Mouse (Mus musculus) intestine, postnatal 0 days (tissue): ENCODE data around the gene Fshr. TPM values are rescaled to one million over a fixed set of nuclear protein-coding genes. Genes with fewer than 3 reads are reported as not detected.
"Not testable (repeated sequence)": the region's sequence is repeated elsewhere in the genome, so short reads cannot be mapped to it uniquely, and the experiment has no call there.

Experiments used
- ATAC-seq: fragments of 200-750 bp; cut with Nextera tagmentation; 2 replicates; pipeline ENCODE4 v1.8.0; 2017; ENCODE audit warnings: mild to moderate bottlenecking, moderate TSS enrichment, moderate library complexity
- H3K27ac ChIP-seq: fragments of 300-500 bp; sonication (generic); 2 replicates; pipeline ENCODE4 v1.5.1; 2014; ENCODE audit warnings: mild to moderate bottlenecking, low read depth, low read length, moderate library complexity
- H3K27me3 ChIP-seq: fragments of 300-500 bp; sonication (generic); replicated peaks from 2 replicates; pipeline ENCODE4 v1.6.1; 2014; ENCODE audit warnings: low read length, mixed read lengths; ENCODE audit not compliant: control insufficient read depth, insufficient read depth
- H3K36me3 ChIP-seq: fragments of 300-500 bp; sonication (generic); 2 replicates; pipeline ENCODE4 v1.6.1; 2014; ENCODE audit warnings: mild to moderate bottlenecking, moderate library complexity; ENCODE audit not compliant: control insufficient read depth, insufficient read depth
- H3K4me1 ChIP-seq: fragments of 300-500 bp; sonication (generic); replicated peaks from 2 replicates; pipeline ENCODE4 v1.6.1; 2014; ENCODE audit warnings: antibody characterized with exemption, low read length, mixed read lengths; ENCODE audit not compliant: control insufficient read depth, insufficient read depth
- H3K4me2 ChIP-seq: fragments of 300-500 bp; sonication (generic); replicated peaks from 2 replicates; pipeline ENCODE4 v1.6.1; 2014; ENCODE audit warnings: low read depth, mild to moderate bottlenecking, moderate library complexity
- H3K4me3 ChIP-seq: fragments of 300-500 bp; sonication (generic); 2 replicates; pipeline ENCODE4 v1.5.1; 2014; ENCODE audit warnings: low read depth, low read length
- H3K9ac ChIP-seq: fragments of 300-500 bp; sonication (generic); 2 replicates; pipeline ENCODE4 v1.6.1; 2014; ENCODE audit warnings: mild to moderate bottlenecking, low read depth, low read length
- H3K9me3 ChIP-seq: fragments of 300-500 bp; sonication (generic); 2 replicates; pipeline ENCODE4 v1.6.1; 2016; ENCODE audit warnings: mixed run types; ENCODE audit not compliant: control insufficient read depth
- CTCF ChIP-seq: sonication (generic); IDR thresholded peaks from 2 replicates; pipeline ENCODE4 v1.5.1; 2016; ENCODE audit warnings: low read depth, mild to moderate bottlenecking, control low read depth, antibody characterized with exemption, moderate library complexity
- WGBS: fragments of 180-500 bp; shearing (Covaris S2); extraction: QIAGEN DNeasy Blood & Tissue Kit; methylation state at CpG from one replicate; pipeline ENCODE4 v1.1.7; 2014; 5-methylcytosine and 5-hydroxymethylcytosine counted together
- polyA plus RNA-seq: library from polyadenylated mRNA; unstranded; fragments of >200 nt; fragmentation: Nextera tagmentation; extraction: Ambion mirVana; gene quantifications from 2 replicates; pipeline ENCODE4 v1.2.1, GENCODE M21; 2015

Gene Fshr
- polyA plus RNA-seq, 1 experiment from 2014 or later = not detected

DNA sequence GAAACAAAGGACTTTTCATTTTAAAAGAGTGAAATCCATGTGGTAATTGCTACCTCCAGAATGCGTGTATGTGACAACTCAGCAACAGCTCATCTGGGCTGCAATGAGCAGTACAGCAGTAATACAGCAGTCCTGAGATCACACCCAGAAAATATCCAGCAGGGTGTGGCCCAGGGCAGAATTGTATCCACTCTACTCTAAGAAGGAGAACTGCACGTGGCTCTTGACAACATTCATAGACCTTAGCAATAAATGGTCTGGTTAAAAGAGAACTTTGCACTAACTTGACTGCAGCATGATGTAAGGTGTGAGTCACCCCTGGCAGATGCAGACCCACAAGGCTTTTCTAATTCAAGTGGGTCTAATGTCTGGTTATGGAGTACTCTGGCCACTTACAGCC lies 80.5 kb downstream of the Fshr start:
- Histone ChIP-seq H3K4me3 (no peak overlapping the region), H3K9me3 (no peaks in the 10 kb centered on the region), H3K27me3 (no peaks in the 10 kb centered on the region), H3K27ac (no peak overlapping the region), H3K36me3 (no peaks in the 10 kb centered on the region), H3K4me1 (no peaks in the 10 kb centered on the region), H3K9ac (no peak overlapping the region), H3K4me2 (no peak overlapping the region)
- TF ChIP-seq CTCF = no peak
- ATAC-seq = 0 out of 2 replicates have a peak, but pooled peaks have one; percentile 22
- WGBS = 36% methylated on average over 2 of the region's 2 CpGs

DNA sequence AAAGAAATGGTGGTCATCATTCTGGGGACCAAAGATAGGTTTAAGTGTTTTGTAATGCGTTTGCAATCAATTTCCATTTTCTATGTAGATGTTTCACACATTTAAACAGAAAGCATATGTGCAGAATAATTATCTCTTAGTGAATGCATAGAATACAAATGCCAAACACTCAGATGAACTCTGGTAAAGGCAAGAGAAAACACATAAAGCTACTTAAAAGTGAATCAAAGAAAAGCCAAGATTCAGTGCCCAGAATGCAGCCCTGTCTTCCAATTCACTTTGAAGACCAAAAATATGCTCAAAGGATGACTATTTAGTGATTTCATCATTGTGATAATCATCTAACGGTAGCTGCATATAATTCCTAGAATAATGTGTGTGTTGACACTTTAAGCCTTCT lies 81.2 kb downstream of the Fshr start:
- 76% methylated on average over 2 of the region's 2 CpGs for WGBS
- no peaks in the 10 kb centered on the region for H3K9me3 ChIP-seq
- no peaks in the 10 kb centered on the region for H3K36me3 ChIP-seq
- H3K4me3 ChIP-seq = no peak overlapping the region
- no peak for ATAC-seq
- no peak overlapping the region for H3K4me2 ChIP-seq
- no peak for TF ChIP-seq CTCF
- no peak overlapping the region for H3K9ac ChIP-seq
- H3K4me1 ChIP-seq = no peaks in the 10 kb centered on the region
- no peak overlapping the region for H3K27ac ChIP-seq
- H3K27me3 ChIP-seq = no peaks in the 10 kb centered on the region

DNA sequence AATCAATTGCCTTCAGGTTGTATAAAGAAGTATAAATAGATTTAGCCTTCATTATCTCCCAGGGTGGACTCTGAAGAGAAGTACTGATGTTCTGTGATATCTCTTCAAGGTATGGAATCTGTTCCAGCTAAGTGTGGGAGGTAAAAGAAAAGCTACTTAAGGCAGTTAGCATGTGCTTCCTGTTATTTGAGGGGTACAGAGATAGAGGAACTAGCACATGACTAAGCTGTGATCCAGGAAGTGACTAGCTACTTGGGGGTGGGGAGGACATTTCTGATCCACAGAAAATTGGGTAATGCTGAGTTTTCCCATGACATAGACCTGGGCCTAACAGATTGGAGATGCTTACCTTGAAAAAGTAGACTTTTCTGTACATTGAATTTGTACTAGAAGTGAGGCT lies 86.5 kb downstream of the Fshr start:
- Histone ChIP-seq H3K4me2 (no peak overlapping the region), H3K9me3 (no peaks in the 10 kb centered on the region), H3K27ac (no peak overlapping the region), H3K4me1 (no peaks in the 10 kb centered on the region), H3K4me3 (no peak overlapping the region), H3K27me3 (no peaks in the 10 kb centered on the region), H3K9ac (no peak overlapping the region), H3K36me3 (no peaks in the 10 kb centered on the region)
- no peak for TF ChIP-seq CTCF
- ATAC-seq = no peak

DNA sequence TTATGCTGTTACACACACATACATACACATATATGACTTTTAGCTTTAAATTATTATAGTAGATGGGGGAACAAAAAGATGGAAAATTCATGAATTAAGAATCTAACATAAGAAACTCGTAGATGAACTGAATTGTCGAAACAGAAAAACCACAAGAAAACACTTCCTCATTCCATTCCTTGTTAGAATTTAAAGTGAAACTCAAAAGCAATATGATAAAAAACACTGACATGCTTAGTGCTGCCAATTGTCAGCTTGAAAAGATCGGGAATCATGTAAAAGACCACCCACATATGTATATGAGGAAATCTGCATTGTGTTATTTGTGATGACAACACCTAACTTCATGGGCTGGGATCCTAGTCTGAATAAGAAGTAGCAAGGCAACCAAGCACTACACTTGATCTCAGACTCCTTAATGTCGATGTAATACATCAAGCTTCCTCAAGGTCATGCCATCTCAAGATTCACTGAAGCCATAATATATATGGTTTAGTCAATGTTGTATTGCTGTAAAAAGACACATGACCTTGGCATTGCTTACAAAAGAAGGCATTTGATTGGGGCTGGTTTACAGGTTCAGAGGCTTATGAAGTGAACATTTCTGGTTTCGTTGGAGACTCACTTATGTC lies 99.6 kb downstream of the Fshr start:
- H3K36me3 ChIP-seq = no peaks in the 10 kb centered on the region
- ATAC-seq = no peak
- H3K27me3 ChIP-seq = no peaks in the 10 kb centered on the region
- 84% methylated on average over 5 of the region's 5 CpGs for WGBS
- H3K9ac ChIP-seq = no peak overlapping the region
- H3K9me3 ChIP-seq = no peaks in the 10 kb centered on the region
- no peak for TF ChIP-seq CTCF
- no peak overlapping the region for H3K27ac ChIP-seq
- H3K4me3 ChIP-seq = no peak overlapping the region
- no peaks in the 10 kb centered on the region for H3K4me1 ChIP-seq
- H3K4me2 ChIP-seq = no peak overlapping the region

DNA sequence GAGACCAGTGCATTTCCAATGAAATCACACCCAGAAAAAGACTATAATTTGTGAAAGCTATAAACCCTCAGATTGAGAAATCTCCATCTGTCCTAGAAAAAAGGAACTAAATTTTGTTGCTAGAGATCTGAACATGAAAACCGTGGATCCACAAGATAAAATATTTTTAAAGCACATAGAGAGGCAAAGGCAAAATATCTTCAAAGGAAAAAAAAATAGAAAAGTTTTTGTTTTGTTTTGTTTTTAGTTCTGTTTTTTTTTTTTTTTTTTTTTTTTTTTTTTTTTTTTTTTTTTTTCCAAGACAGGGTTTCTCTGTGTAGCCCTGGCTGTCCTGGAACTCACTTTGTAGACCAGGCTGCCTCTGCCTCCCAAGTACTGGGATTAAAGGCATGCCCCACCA lies 100.7 kb downstream of the Fshr start:
- H3K9ac ChIP-seq, H3K4me1 ChIP-seq, H3K4me3 ChIP-seq, H3K4me2 ChIP-seq, H3K9me3 ChIP-seq, H3K27ac ChIP-seq, H3K27me3 ChIP-seq, ATAC-seq, H3K36me3 ChIP-seq: not testable (repeated sequence)
- WGBS = 79% methylated on average over 1 of the region's 1 CpGs

DNA sequence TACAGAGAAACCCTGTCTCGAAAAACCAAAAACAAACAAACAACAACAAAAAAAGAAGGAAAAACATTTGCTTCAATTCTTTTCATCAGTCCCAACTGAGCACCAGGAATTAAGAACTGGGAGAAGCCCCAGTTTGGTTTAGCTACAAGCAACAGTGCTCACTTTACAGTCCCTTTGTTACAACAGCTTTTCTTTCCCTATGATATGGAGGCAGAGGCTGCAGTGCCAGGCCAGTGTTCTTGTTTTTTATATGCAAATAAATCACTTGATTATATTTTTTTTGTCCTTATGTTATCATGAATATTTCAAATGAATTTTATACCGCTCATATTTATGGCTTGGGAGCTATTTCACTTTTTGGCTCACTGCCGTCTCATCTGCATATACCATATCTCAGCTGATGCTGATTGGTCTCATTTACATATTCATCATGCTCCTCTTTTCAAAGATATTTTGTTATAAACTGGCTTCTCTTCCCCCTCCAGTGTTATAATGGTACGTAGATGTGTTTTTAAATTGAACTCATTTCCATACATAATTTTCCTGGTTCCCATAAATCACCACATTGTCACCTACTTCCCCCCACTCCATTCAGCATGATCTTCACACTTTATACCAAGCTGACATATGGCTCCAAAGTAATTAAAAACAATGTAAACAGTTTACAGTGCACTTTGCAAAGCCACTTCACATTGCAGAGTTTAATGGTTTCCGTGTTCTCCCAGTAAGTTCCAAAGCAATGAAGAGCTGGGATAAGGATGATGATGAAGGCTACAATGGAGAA lies 110.6 kb downstream of the Fshr start:
- 81% methylated on average over 5 of the region's 5 CpGs for WGBS
- no peak for ATAC-seq
- no peaks in the 10 kb centered on the region for H3K9me3 ChIP-seq

More for the DNA sequence above, 110.6 kb downstream of the Fshr start:
- H3K27ac ChIP-seq = no peak overlapping the region
- H3K36me3 ChIP-seq = no peaks in the 10 kb centered on the region
- no peak overlapping the region for H3K9ac ChIP-seq
- no peaks in the 10 kb centered on the region for H3K4me1 ChIP-seq
- H3K4me2 ChIP-seq = no peak overlapping the region
- H3K4me3 ChIP-seq = no peak overlapping the region
- no peak for TF ChIP-seq CTCF
- H3K27me3 ChIP-seq = no peaks in the 10 kb centered on the region
